Mouse (Mus musculus): Measurements from ENCODE around the gene Dgkz. TPM values are rescaled to one million over a fixed set of nuclear protein-coding genes. Genes with fewer than 3 reads are reported as not detected.

The Dgkz gene
- polyA plus RNA-seq, 1 experiment from 2014 or later, result 36.7 TPM

DNA sequence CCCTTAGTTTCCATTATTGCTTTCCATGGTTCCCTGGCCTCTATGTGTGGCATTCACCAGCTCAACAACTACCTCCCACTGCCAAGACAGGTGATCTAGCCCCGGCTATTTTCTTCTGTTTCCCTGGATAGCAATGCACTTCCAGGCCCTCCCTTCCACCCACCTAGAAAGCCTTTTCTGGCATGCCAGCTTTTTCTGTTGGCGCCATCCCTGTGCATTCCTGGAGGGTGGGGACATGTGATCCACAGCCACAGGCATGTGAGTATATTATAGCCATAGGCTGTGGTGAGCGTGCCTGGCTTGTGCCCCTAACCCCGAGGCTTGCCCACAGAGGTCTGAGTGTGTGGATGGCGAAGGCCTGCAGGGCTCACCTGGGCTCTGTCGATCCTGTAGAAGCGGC lies 39.5 kb downstream of the Dgkz start:
- no peak overlapping the region for H3K27ac ChIP-seq (ENCODE audit: low read depth, low read length)
- ATAC-seq (ENCODE audit: low read depth), result no peak
- H3K27me3 ChIP-seq (ENCODE audit: control insufficient read depth, insufficient read depth, low read length), result no peaks in the 10 kb centered on the region
- 96% methylated on average over 7 of the region's 7 CpGs for WGBS
- no peak overlapping the region for H3K4me3 ChIP-seq (ENCODE audit: low read depth, low read length)
- H3K4me2 ChIP-seq (ENCODE audit: low read depth, low read length), result no peak overlapping the region
- peaks cover 9% of the 10 kb centered on the region; the same call in 1 of the 2 replicates for H3K4me1 ChIP-seq (ENCODE audit: control insufficient read depth, insufficient read depth, low read length)
- no peaks in the 10 kb centered on the region for H3K9me3 ChIP-seq (ENCODE audit: control insufficient read depth, low read length)
- H3K36me3 ChIP-seq (ENCODE audit: control insufficient read depth, insufficient read depth, low read length), result peaks cover 33% of the 10 kb centered on the region
- H3K9ac ChIP-seq (replicated peaks; ENCODE audit: low read depth, low read length), result no peak overlapping the region

DNA sequence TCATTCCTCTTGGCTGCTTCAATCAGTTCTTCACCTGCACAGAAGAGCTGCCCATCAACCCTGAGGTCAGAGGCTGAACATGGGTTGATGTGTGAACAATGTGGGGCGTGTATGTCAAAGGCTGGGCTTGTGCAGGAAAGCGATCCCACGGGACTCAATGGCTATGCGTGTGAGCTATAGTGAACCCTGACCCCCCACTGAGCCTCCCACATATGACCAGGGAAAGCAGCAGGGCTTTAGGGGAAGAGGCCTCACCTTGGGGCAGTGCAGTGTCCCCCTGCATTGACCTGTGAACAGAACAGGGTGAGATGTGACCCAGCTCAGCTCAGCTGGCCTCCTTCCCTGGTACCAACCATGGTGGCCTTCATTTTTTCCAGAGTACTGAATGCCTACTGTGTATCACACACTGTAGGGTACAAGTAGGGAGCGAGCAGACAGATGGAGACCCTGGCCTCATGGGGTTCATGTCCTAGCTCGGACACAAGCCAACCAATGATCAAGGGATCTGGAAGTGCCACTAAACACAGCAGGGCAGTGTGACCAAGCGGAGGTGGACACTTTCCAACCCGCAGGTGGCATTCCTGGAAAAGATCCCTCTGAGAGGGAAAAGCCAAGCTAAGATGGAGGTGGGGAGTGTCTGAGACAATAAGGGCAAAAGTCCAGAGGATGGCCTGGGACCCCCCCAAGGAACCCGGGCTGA lies 40.7 kb downstream of the Dgkz start:
- H3K4me3 ChIP-seq (ENCODE audit: low read depth, low read length), result no peak overlapping the region
- no peaks in the 10 kb centered on the region for H3K9me3 ChIP-seq (ENCODE audit: control insufficient read depth, low read length)
- H3K4me1 ChIP-seq (ENCODE audit: control insufficient read depth, insufficient read depth, low read length), result peaks cover 15% of the 10 kb centered on the region
- no peak for ATAC-seq (ENCODE audit: low read depth)
- no peak overlapping the region for H3K27ac ChIP-seq (ENCODE audit: low read depth, low read length)
- peaks cover 33% of the 10 kb centered on the region for H3K36me3 ChIP-seq (ENCODE audit: control insufficient read depth, insufficient read depth, low read length)
- no peaks in the 10 kb centered on the region for H3K27me3 ChIP-seq (ENCODE audit: control insufficient read depth, insufficient read depth, low read length)
- no peak overlapping the region for H3K9ac ChIP-seq (replicated peaks; ENCODE audit: low read depth, low read length)
- H3K4me2 ChIP-seq (ENCODE audit: low read depth, low read length), result no peak overlapping the region
- 87% methylated on average over 9 of the region's 9 CpGs for WGBS

DNA sequence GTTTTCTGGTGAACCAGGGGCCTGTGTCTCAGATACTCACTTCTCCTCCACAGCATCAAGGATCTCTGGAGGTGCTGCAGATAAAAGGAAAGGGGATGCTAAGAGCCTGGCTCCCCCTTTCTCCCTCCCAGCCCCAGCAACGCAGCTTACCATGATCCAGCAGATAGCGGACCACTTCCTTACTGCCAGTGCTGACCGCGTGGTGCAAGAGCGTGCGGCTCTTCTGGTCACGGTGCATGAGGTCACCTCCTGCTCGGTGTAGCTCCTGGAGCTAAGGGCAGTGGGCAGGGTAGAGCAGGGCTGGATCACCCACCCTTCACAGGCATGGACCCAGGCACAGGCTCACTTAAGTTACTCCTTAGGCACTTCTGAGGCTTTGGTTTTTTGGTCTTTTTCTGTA lies 41.6 kb downstream of the Dgkz start:
- peaks cover 29% of the 10 kb centered on the region for H3K36me3 ChIP-seq (ENCODE audit: control insufficient read depth, insufficient read depth, low read length)

DNA sequence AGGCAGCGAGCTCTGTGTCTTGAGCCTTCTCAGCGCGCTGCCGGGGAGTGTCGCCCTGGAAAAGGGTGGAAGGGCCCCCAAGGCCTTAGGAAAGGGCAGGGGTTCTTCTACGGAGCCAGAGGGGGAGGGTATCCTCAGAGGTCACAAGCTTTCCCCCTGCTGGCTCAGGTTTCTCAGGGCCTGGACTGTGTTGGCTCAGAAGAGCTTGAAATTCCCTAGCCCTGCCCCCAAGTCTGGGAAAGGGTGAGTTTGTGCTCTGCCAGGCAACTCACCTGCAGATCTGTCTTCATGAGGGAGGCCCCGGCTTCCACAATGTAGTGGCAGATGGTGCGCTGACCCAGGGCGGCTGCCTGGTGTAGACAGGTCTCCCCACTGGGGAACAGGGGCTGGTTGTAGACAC lies 42.2 kb downstream of the Dgkz start:
- H3K9me3 ChIP-seq (ENCODE audit: control insufficient read depth, low read length), result no peaks in the 10 kb centered on the region
- peaks cover 19% of the 10 kb centered on the region for H3K4me1 ChIP-seq (ENCODE audit: control insufficient read depth, insufficient read depth, low read length)
- 0 out of 2 replicates have a peak, but pooled peaks cover 2% of the 10 kb centered on the region for H3K27me3 ChIP-seq (ENCODE audit: control insufficient read depth, insufficient read depth, low read length)
- peaks cover 23% of the 10 kb centered on the region for H3K36me3 ChIP-seq (ENCODE audit: control insufficient read depth, insufficient read depth, low read length)
- H3K4me3 ChIP-seq (ENCODE audit: low read depth, low read length), result no peak overlapping the region
- H3K9ac ChIP-seq (replicated peaks; ENCODE audit: low read depth, low read length), result no peak overlapping the region
- H3K4me2 ChIP-seq (ENCODE audit: low read depth, low read length), result no peak overlapping the region
- no peak for ATAC-seq (ENCODE audit: low read depth)
- WGBS, result 26% methylated on average over 9 of the region's 9 CpGs
- H3K27ac ChIP-seq (ENCODE audit: low read depth, low read length), result no peak overlapping the region

More for the DNA sequence above, 41.6 kb downstream of the Dgkz start:
- Histone ChIP-seq H3K4me2 (ENCODE audit: low read depth, low read length) (no peak overlapping the region), H3K27me3 (ENCODE audit: control insufficient read depth, insufficient read depth, low read length) (0 out of 2 replicates have a peak, but pooled peaks cover under 1% of the 10 kb centered on the region), H3K9me3 (ENCODE audit: control insufficient read depth, low read length) (no peaks in the 10 kb centered on the region), H3K9ac (replicated peaks; ENCODE audit: low read depth, low read length) (no peak overlapping the region), H3K4me1 (ENCODE audit: control insufficient read depth, insufficient read depth, low read length) (peaks cover 19% of the 10 kb centered on the region), H3K4me3 (ENCODE audit: low read depth, low read length) (no peak overlapping the region), H3K27ac (ENCODE audit: low read depth, low read length) (no peak overlapping the region)
- WGBS, result 68% methylated on average over 8 of the region's 8 CpGs
- no peak for ATAC-seq (ENCODE audit: low read depth)

DNA sequence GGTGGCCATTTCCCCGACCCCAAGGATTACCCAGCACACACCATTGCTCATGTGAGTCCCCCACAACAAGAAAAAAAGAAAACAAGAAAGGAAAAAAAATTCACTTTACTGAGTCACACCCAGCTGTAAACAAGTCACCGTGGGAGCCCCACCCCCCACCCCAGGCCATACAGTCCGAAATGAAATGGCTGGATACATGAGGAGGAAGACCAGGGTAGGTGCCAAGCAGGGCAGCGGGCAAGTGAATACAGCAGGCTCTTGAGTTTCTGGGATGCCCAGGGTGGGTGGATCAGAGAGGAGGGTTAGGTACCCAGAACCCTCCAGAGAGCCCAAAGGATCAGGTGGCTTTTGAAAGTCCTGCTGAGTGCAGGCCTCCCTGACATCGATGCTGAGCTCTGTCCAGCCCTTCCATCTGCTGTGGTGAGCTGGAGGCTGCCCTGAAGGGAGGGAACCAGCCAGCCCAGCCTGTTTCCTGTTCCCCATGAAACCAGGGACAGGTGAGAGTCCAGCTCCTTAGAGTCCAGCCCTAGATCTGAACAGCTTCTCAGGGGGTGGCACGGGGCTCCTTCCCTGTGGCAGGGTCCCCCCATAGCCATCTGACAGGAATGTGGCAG lies 42.8 kb downstream of the Dgkz start:
- Histone ChIP-seq H3K27ac (ENCODE audit: low read depth, low read length) (no peak overlapping the region), H3K9ac (replicated peaks; ENCODE audit: low read depth, low read length) (no peak overlapping the region)

DNA sequence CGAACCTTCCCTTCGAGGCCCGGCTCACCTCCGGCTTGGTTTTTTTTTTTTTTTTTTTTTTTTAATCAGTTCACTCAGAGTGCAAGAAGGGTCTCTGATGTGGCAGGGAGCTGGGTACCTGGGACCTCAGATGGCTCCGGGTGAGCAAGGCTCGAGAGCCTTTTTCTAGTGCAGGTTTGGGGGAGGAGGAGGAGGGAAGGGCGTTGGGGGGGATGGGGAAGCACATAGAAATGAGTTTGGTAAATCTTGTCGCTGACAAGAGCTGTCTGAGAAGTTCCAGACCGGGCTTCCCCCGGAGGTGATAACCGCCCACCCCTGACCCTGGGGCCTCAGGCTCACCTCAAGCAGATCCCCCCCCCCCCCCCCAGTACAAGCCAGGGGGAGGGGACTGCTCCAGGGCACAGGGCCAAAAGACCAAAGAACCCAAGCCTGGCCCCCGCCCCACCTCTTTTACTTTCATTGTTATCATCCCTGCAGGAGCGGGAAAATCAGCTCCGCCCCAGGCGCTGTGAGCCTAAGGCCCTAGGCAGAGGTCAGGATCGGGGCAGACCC lies 43.4 kb downstream of the Dgkz start, which contains the start of gene Mdk:
TSS of gene Mdk (minus strand) at position 138 of the 552 bp plus-strand sequence.
- peaks cover 19% of the 10 kb centered on the region for H3K4me1 ChIP-seq (ENCODE audit: control insufficient read depth, insufficient read depth, low read length)

More for the DNA sequence above, 42.8 kb downstream of the Dgkz start:
- no peak for ATAC-seq (ENCODE audit: low read depth)
- WGBS, result 15% methylated on average over 6 of the region's 6 CpGs
- H3K36me3 ChIP-seq (ENCODE audit: control insufficient read depth, insufficient read depth, low read length), result peaks cover 18% of the 10 kb centered on the region
- H3K4me2 ChIP-seq (ENCODE audit: low read depth, low read length), result 0 out of 2 replicates have a peak overlapping the region, but pooled peaks have one; percentile 84
- H3K4me1 ChIP-seq (ENCODE audit: control insufficient read depth, insufficient read depth, low read length), result peaks cover 19% of the 10 kb centered on the region
- H3K4me3 ChIP-seq (ENCODE audit: low read depth, low read length), result no peak overlapping the region
- 0 out of 2 replicates have a peak, but pooled peaks cover 2% of the 10 kb centered on the region for H3K27me3 ChIP-seq (ENCODE audit: control insufficient read depth, insufficient read depth, low read length)
- no peaks in the 10 kb centered on the region for H3K9me3 ChIP-seq (ENCODE audit: control insufficient read depth, low read length)

DNA sequence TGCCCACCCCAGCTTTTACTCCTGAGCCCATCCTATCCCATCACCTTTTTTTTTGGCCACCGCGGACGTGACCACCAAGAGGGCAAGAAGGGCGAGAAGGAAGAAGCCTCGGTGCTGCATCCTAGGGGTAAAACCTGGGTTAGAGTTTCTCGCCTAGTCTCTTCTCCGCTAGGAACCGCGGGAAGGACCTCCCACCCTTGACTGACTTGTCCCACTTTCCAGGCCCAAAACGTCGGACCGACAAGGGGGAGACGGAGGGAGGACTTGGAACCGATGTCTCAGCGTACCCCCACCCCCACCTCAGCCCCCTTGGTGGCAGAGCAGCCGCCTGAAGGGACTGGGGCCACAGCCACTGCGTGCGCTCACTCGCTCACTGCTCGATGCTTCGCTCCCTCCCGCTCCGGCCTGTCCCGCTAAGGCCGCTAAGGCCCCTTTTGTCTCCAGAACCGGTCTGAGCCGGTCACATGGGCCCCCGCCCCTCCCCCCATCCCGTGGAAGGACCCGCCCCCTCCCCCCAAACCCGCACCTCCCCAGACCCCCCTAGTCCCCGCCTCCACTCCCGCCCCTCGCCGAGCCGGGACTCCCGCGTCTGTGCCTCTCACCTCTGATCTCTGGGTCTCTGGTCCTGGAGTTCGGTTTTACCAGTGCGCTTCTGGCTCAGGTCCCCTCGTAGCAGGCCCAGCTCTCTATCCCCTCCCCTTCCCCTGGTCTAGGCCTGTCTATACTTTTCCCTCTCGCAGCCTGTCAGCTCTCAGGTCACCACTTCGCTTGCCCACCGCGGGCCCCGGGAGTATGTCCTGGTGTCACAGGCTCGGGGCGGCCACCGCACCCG lies 44.1 kb downstream of the Dgkz start:
- Histone ChIP-seq H3K27me3 (ENCODE audit: control insufficient read depth, insufficient read depth, low read length) (0 out of 2 replicates have a peak, but pooled peaks cover 2% of the 10 kb centered on the region), H3K4me2 (ENCODE audit: low read depth, low read length) (peak overlapping the region; percentile 84), H3K9ac (replicated peaks; ENCODE audit: low read depth, low read length) (peak overlapping the region; percentile 75), H3K9me3 (ENCODE audit: control insufficient read depth, low read length) (no peaks in the 10 kb centered on the region), H3K36me3 (ENCODE audit: control insufficient read depth, insufficient read depth, low read length) (0 out of 2 replicates have a peak, but pooled peaks cover 6% of the 10 kb centered on the region), H3K27ac (ENCODE audit: low read depth, low read length) (peak overlapping the region; percentile 77), H3K4me3 (ENCODE audit: low read depth, low read length) (peak overlapping the region; percentile 52), H3K4me1 (ENCODE audit: control insufficient read depth, insufficient read depth, low read length) (peaks cover 19% of the 10 kb centered on the region)
- 2% methylated on average over 46 of the region's 50 CpGs for WGBS
- ATAC-seq (ENCODE audit: low read depth), result peak; percentile 72

More for the DNA sequence above, 43.4 kb downstream of the Dgkz start, which contains the start of gene Mdk:
- WGBS, result 3% methylated on average over 16 of the region's 16 CpGs
- Histone ChIP-seq H3K4me2 (ENCODE audit: low read depth, low read length) (peak within 1 kb of the TSS; percentile 84), H3K27ac (ENCODE audit: low read depth, low read length) (peak within 1 kb of the TSS; percentile 77), H3K27me3 (ENCODE audit: control insufficient read depth, insufficient read depth, low read length) (0 out of 2 replicates have a peak, but pooled peaks cover 2% of the 10 kb centered on the region), H3K36me3 (ENCODE audit: control insufficient read depth, insufficient read depth, low read length) (peaks cover 12% of the 10 kb centered on the region; the same call in 1 of the 2 replicates), H3K9ac (replicated peaks; ENCODE audit: low read depth, low read length) (peak within 1 kb of the TSS; percentile 75), H3K9me3 (ENCODE audit: control insufficient read depth, low read length) (no peaks in the 10 kb centered on the region), H3K4me3 (ENCODE audit: low read depth, low read length) (peak within 1 kb of the TSS; percentile 52)
- peak; percentile 4; the same call in 1 of the 2 replicates for ATAC-seq (ENCODE audit: low read depth)

DNA sequence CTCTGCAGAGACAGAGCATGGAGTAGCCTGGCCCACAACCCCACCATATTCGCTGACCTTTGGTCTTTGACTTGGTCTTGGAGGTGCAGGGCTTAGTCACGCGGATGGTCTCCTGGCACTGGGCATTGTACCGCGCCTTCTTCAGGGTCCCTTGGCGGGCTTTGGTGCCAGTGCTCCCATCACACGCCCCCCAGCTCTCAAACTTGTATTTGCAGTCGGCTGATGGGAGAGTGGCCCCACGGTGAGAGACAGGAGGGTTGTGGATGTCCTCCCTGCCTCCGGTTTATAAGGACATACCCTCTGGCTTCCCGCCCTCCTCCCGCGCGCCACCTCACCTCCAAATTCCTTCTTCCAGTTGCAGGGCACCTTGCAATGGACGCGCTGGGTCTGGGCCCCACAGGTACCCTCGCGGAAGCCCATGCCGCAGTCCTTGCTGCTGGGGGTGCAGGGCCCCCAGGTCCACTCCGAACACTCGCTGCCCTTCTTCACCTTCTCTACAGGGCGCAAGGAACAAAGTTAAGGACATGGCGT lies 44.8 kb downstream of the Dgkz start:
- under 1% methylated on average over 22 of the region's 23 CpGs for WGBS

More for the DNA sequence above, 44.8 kb downstream of the Dgkz start:
- H3K4me1 ChIP-seq (ENCODE audit: control insufficient read depth, insufficient read depth, low read length), result peaks cover 19% of the 10 kb centered on the region
- 0 out of 2 replicates have a peak, but pooled peaks cover 2% of the 10 kb centered on the region for H3K27me3 ChIP-seq (ENCODE audit: control insufficient read depth, insufficient read depth, low read length)
- H3K36me3 ChIP-seq (ENCODE audit: control insufficient read depth, insufficient read depth, low read length), result 0 out of 2 replicates have a peak, but pooled peaks cover 5% of the 10 kb centered on the region
- H3K4me2 ChIP-seq (ENCODE audit: low read depth, low read length), result peak overlapping the region; percentile 84
- H3K9me3 ChIP-seq (ENCODE audit: control insufficient read depth, low read length), result no peaks in the 10 kb centered on the region
- peak overlapping the region; percentile 77 for H3K27ac ChIP-seq (ENCODE audit: low read depth, low read length)
- H3K4me3 ChIP-seq (ENCODE audit: low read depth, low read length), result peak overlapping the region; percentile 52
- H3K9ac ChIP-seq (replicated peaks; ENCODE audit: low read depth, low read length), result peak overlapping the region; percentile 75
- ATAC-seq (ENCODE audit: low read depth), result peak; percentile 2; the same call in 1 of the 2 replicates

Measured in neural tube, embryonic 14.5 days (tissue).